Mouse (Mus musculus): ENCODE results near the gene Dyrk1a. TPM values are rescaled to one million over a fixed set of nuclear protein-coding genes. Genes with fewer than 3 reads are reported as not detected.

Dyrk1a gene
- total and polyA plus RNA-seq, 3 experiments: 32.4 to 53.7 (median 40.4) TPM

DNA sequence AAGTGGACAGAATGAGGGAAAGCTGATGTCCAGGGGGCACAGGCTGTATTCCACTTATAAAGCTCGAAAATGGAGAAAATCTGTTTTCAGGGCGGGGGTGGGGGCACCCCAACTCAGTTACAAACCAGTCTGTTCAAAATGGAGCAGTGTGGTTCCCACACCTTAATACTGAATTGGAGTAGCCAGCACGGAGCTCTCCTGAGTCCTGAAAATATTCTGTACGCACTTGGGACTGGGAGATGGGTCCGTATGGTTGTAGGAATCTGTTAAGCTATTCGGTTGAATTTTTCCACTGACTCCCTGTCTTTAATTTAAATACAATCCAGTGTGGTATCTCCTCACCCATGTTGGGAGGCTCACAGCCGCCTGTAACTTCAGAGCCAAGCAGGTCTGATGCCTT, 14.5 kb upstream of the Dyrk1a start:
- Histone ChIP-seq H3K4me1 (ENCODE audit: control insufficient read depth in 1 of 2, insufficient read depth in 2 of 2) (peaks cover 0 to 6% of the 10 kb centered on the region in 2 experiments; a peak in 2 of 4 replicates), H3K9ac (ENCODE audit: insufficient read depth, low read depth) (no peak overlapping the region), H3K36me3 (replicated peaks in 1 of 2; ENCODE audit: control insufficient read depth in 1 of 2, insufficient read depth in 1 of 2, low read length in 1 of 2) (no peaks in the 10 kb centered on the region), H3K9me3 (replicated peaks; ENCODE audit: low read length) (peaks cover 13% of the 10 kb centered on the region), H3K4me2 (ENCODE audit: insufficient read depth, low read depth, poor library complexity, severe bottlenecking) (no peak overlapping the region), H3K27me3 (replicated peaks) (no peaks in the 10 kb centered on the region), H3K4me3 (replicated peaks in 1 of 3; ENCODE audit: low read depth in 2 of 3, low read length in 2 of 3, poor library complexity in 1 of 3) (no peak overlapping the region), H3K79me2 (replicated peaks; ENCODE audit: control insufficient read depth, extremely low read depth, insufficient read depth, poor library complexity, severe bottlenecking) (no peaks in the 10 kb centered on the region), H3K27ac (ENCODE audit: insufficient read depth, low read depth) (no peak overlapping the region)
- TF ChIP-seq JUND (conservative IDR thresholded peaks at IDR 0.05; ENCODE audit: low read depth, low read length) (no peak), ZMIZ1 (IDR thresholded peaks at IDR 0.05; ENCODE audit: low read depth, low read length) (no peak), UBTF (IDR thresholded peaks at IDR 0.05; ENCODE audit: low read depth, low read length) (no peak), E2F4 (IDR thresholded peaks at IDR 0.05; ENCODE audit: insufficient replicate concordance, low read depth, low read length) (no peak), NRF1 (IDR thresholded peaks at IDR 0.05; ENCODE audit: low read depth, low read length) (no peak), MEF2A (IDR thresholded peaks at IDR 0.05; ENCODE audit: borderline replicate concordance, low read depth, low read length) (no peak), ELF1 (IDR thresholded peaks at IDR 0.05; ENCODE audit: low read depth, low read length) (no peak), ETS1 (conservative IDR thresholded peaks at IDR 0.05; ENCODE audit: low read depth, low read length) (no peak), BHLHE40 (IDR thresholded peaks at IDR 0.05; ENCODE audit: low read depth, low read length) (no peak), PAX5 (IDR thresholded peaks at IDR 0.05; ENCODE audit: low read length) (no peak), HCFC1 (IDR thresholded peaks at IDR 0.05; ENCODE audit: low read depth, low read length) (no peak), MXI1 (IDR thresholded peaks at IDR 0.05; ENCODE audit: low read depth, low read length) (no peak), ZNF384 (IDR thresholded peaks at IDR 0.05; ENCODE audit: low read depth, low read length) (no peak)
- dilution Hi-C loops (cut with MboI; ENCODE audit: extremely low pct_ligation_motif_present, extremely low pct_unique_long_range_greater_than_20kb, low sequenced_read_pairs) (no loop called here), in situ Hi-C loops (cut with MboI; ENCODE audit: low pct_ligation_motif_present, low pct_unique_long_range_greater_than_20kb, low sequenced_read_pairs) (no loop called here)
- no peak for DNase-seq (ENCODE audit: extremely low read depth)

GRCm38 (mm10) chr16:94556228-94556627, 13.6 kb upstream of the Dyrk1a start:
- Histone ChIP-seq H3K27me3 (replicated peaks) (no peaks in the 10 kb centered on the region), H3K9me3 (replicated peaks; ENCODE audit: low read length) (peaks cover 13% of the 10 kb centered on the region), H3K9ac (ENCODE audit: insufficient read depth, low read depth) (no peak overlapping the region), H3K4me3 (replicated peaks in 1 of 3; ENCODE audit: low read depth in 2 of 3, low read length in 2 of 3, poor library complexity in 1 of 3) (no peak overlapping the region), H3K27ac (ENCODE audit: insufficient read depth, low read depth) (no peak overlapping the region), H3K4me2 (ENCODE audit: insufficient read depth, low read depth, poor library complexity, severe bottlenecking) (no peak overlapping the region), H3K4me1 (ENCODE audit: control insufficient read depth in 1 of 2, insufficient read depth in 2 of 2) (peaks cover 0 to 6% of the 10 kb centered on the region in 2 experiments; a peak in 2 of 4 replicates), H3K36me3 (replicated peaks in 1 of 2; ENCODE audit: control insufficient read depth in 1 of 2, insufficient read depth in 1 of 2, low read length in 1 of 2) (no peaks in the 10 kb centered on the region), H3K79me2 (replicated peaks; ENCODE audit: control insufficient read depth, extremely low read depth, insufficient read depth, poor library complexity, severe bottlenecking) (no peaks in the 10 kb centered on the region)
- in situ Hi-C loops (cut with MboI; ENCODE audit: low pct_ligation_motif_present, low pct_unique_long_range_greater_than_20kb, low sequenced_read_pairs): no loop called here
- dilution Hi-C loops (cut with MboI; ENCODE audit: extremely low pct_ligation_motif_present, extremely low pct_unique_long_range_greater_than_20kb, low sequenced_read_pairs): no loop called here
- no peak for DNase-seq (ENCODE audit: extremely low read depth)
- no peak for TF ChIP-seq CHD2 (IDR thresholded peaks at IDR 0.05; ENCODE audit: low read length)
- TF ChIP-seq JUN (IDR thresholded peaks at IDR 0.05; ENCODE audit: insufficient read depth, low read depth, low read length): no peak
- TF ChIP-seq USF2 (conservative IDR thresholded peaks at IDR 0.05; ENCODE audit: low read depth, low read length): no peak
- no peak for TF ChIP-seq IRF4 (IDR thresholded peaks at IDR 0.05; ENCODE audit: low read depth, low read length)
- TF ChIP-seq HCFC1 (IDR thresholded peaks at IDR 0.05; ENCODE audit: low read depth, low read length): no peak
- TF ChIP-seq MXI1 (IDR thresholded peaks at IDR 0.05; ENCODE audit: low read depth, low read length): no peak
- TF ChIP-seq RCOR1 (conservative IDR thresholded peaks at IDR 0.05; ENCODE audit: low read depth, low read length): no peak
- no peak for TF ChIP-seq MAFK (IDR thresholded peaks at IDR 0.05; ENCODE audit: insufficient replicate concordance, low read length)
- no peak for TF ChIP-seq USF1 (IDR thresholded peaks at IDR 0.05; ENCODE audit: low read depth, low read length)
- no peak for TF ChIP-seq UBTF (IDR thresholded peaks at IDR 0.05; ENCODE audit: low read depth, low read length)
- no peak for TF ChIP-seq EP300 (IDR thresholded peaks at IDR 0.05; ENCODE audit: low read length)
- TF ChIP-seq E2F4 (IDR thresholded peaks at IDR 0.05; ENCODE audit: insufficient replicate concordance, low read depth, low read length): no peak
- no peak for TF ChIP-seq CHD1 (IDR thresholded peaks at IDR 0.05; ENCODE audit: low read depth, low read length)
- TF ChIP-seq NELFE (IDR thresholded peaks at IDR 0.05; ENCODE audit: low read depth, low read length): no peak
- no peak for TF ChIP-seq BHLHE40 (IDR thresholded peaks at IDR 0.05; ENCODE audit: low read depth, low read length)
- TF ChIP-seq SMC3 (IDR thresholded peaks at IDR 0.05; ENCODE audit: low read depth, low read length): no peak
- TF ChIP-seq ETS1 (conservative IDR thresholded peaks at IDR 0.05; ENCODE audit: low read depth, low read length): no peak
- no peak for TF ChIP-seq MYC (IDR thresholded peaks at IDR 0.05; ENCODE audit: low read depth, low read length)
- no peak for TF ChIP-seq NRF1 (IDR thresholded peaks at IDR 0.05; ENCODE audit: low read depth, low read length)
